Mouse (Mus musculus) kidney, adult 18-20 months (tissue): Measurements from ENCODE around the gene Hnrnpk.
"Not testable (repeated sequence)": the region's sequence is repeated elsewhere in the genome, so short reads cannot be mapped to it uniquely, and the experiment has no call there.

ENCODE experiments used
- DNase-seq: peaks from one replicate; pipeline ENCODE4 v3.0.0; 2021

Hnrnpk gene

DNA sequence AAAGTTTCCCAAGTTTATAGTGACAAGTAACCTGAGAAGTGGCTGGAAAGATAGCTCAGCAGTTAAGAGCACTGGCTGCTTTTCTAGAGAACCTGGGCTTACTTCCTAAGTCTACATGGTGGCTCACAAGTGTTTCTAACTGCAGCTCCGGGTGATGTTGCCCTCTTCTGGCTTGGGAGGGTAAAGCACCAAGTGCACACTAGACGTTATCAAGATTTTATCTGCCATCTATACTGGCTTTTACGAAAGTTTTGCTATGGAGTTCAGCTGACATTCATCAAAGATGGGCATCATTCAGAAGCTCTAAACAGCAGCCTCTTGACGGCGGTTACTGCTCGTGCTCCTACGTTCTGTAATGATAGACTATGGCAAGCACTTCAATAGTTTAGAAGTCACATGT lies 15.2 kb downstream of the Hnrnpk start:
- peak; percentile 75 for DNase-seq

DNA sequence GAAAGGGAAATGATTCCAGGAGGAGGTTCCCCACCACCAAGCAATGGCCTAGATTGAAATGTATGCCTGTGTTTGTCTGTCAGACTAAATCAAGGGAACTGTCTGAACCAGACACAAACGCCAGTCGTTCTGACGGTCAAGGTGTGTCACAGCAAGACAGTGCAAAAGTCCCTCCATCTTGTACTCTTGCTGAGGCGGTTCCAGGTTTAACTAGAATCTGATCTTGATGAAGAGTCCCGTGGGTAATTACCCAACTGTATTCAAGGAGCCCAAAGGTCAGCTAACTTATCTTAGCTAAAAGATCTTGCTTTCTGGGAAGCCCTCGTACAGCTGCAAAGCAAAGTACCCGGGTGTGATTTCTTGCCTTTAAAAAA lies 17.6 kb downstream of the Hnrnpk start:
- DNase-seq = no peak

DNA sequence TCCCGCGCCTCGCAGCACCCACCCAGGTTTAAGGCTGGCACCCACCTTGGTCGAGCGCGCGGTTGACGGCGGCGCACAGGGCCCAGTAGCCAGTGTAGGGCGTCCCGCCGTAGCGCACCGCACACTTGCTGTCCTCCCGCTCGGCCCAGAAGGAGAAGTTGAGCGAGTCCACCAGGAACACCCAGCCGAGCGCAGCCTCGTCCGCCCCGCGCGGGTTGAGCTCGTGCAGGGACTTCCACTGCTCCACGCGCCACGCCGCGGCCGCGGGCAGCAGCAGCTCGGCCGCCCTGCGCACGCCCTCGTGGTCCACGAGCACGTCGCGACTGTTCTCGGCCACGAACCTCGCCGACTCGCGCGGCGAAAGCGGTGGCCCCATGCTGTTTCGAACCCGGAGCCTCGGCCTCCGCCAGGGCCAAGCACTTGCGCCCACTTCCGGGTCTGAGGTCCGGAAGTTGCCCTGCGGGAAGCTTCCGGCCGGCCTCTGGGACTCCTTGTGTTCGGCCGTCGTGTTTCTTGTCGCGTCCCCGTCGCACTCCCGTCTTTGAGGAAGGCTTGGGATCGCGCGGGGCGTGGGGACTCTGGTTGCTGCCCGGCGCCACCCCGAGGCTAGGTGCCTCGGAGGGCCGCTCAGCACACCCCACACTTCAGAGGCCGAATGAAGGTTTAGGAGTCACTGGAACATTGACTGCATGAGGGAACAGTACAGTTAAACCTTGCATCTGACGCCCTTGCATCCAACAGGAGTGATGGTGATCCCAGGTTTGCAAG lies 18.2 kb downstream of the Hnrnpk start, which contains the start of gene 2210016F16Rik:
TSS of gene 2210016F16Rik (minus strand) at position 447 of the 768 bp plus-strand sequence.
- DNase-seq = peak; percentile 82

- no peak for DNase-seq
These were observed 18.8 kb downstream of the Hnrnpk start for GRCm38 (mm10) chr13:58384371-58384770.

GRCm38 (mm10) chr13:58373153-58373470 lies 30.0 kb downstream of the Hnrnpk start:
- no peak for DNase-seq

GRCm38 (mm10) chr13:58372278-58373152 lies 30.6 kb downstream of the Hnrnpk start:
- no peak for DNase-seq

DNA sequence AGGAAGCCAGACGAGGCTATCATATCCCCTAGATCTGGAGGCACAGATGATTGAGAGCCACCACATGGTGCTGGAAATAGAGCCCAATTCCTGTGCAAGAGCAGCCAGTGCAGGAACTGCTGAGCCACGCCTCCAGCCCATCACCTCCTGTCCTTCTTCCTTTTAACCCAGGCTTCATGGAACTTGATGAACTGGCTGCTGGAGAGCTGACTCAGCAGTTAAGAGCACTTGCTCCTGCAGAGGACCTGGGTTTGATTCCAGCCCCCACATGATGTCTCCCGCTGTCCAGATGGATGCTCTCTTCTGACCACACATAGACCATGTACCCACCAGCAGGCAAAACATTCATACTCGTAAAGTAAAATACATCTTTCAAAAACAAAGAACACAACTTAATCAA lies 34.3 kb downstream of the Hnrnpk start:
- no peak for DNase-seq

DNA sequence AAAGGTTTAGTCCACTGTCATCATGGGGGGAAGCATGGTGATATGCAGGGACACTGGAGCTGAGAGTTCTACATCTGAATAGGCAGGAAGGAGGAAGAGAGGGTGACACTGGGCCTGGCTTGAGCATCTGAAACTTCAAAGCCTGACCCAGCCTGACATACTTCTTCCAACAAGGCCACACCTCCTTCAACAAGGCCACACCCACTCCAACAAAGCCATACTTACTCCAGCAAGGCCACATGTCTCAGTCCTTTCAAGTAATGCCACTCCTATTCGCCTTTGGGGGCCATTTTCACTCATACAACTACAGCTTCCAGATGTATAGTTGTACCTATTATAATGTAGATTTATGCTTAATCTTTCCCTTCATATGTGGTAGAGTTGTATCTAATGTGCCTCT lies 35.5 kb downstream of the Hnrnpk start:
- no peak for DNase-seq

DNA sequence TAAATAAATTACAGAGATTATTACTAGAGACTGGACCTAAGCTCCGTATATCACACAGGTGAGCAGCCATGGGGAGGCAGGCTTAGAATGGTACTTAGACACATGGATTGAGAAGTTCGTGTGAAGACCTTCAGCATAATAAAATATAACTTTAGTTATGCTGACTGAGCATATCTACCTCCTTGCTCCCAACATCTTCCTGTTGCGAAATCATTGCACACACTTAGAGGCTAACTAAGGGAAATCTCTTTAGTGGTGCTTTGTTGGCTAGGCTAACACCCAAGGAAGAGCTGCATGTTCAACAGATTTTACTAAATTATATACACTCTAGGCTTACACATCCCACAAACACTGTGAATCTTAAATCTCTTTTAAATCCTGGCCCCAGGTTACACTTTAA lies 36.8 kb downstream of the Hnrnpk start:
- no peak for DNase-seq

DNA sequence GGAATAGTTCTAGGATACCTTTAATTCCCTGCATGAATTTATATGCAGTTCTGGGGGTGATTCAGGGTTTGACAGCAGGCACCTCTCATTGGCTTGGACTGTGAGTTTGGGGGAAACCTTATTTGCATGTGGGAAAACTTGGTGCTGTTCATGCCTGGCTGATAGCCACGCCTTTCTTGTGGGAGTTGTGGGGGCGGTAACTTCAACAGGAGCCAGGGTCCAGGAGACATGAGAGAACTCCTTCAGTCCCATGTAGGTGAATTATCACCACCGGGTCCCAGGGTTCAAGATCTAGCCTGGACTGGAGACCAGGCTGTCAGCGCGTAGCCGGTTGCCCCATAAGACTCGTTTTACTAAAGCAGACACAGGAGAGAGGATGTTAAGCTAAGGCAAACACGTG lies 38.0 kb downstream of the Hnrnpk start:
- not testable (repeated sequence) for DNase-seq

GRCm38 (mm10) chr13:58364353-58365175 lies 38.6 kb downstream of the Hnrnpk start:
- peak; percentile 33 for DNase-seq

- no peak for DNase-seq
These were observed 43.9 kb downstream of the Hnrnpk start for GRCm38 (mm10) chr13:58359304-58359653.

DNA sequence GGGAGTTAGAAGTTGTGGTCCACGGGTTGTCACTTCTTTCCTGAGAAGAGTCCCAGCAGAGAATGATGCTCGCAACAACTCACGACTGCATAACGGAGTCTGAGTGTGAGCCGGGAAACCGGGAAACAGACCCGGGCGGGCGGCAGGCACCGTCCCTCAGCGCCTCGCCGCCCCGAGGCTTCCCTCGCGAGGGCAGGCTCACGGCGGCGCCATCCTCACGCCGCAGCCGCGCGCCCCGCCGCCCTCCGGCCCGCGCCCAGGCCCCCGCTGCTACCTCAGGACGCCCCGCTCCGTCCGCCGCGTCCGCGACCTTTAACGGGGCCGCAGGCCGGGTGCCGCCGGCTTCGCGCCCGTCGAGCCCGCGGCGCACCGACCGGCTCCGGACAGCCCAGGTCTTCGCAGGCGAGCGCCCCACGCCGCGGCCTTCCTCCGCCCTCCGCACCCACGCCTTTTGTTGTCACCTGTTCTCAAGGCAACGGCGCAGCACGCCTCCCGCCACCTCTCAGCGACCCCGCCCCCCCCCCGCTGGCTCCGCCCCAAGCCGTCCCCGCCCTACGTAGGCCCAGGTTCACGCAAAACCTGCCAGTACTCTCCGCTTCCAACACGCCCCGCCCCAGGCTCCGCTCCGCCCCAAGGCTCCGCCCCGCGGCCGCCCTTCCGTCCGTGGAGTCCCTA lies 44.4 kb downstream of the Hnrnpk start, which contains the start of gene Kif27:
TSS of gene Kif27 (minus strand) at position 494 of the 675 bp plus-strand sequence.
- peak; percentile 89 for DNase-seq

DNA sequence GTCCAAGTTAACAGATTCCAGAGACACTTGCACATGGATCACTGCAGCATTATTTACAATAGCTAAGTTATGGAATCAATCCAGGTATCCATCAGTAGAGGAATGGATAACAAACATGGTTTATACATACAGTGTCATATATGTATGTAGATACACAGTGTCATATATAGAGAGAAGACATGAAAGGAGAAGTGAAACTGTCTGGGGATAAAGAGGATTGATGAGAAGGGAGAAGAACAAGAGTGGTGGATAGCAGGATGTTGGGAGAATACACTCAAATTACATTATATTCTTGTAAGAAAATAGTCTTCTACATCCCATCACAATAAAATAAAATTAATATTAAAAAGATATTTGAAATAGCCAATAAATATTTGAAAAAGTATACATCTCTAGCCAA lies 50.1 kb downstream of the Hnrnpk start:
- no peak for DNase-seq

GRCm38 (mm10) chr13:58350606-58351005 lies 52.5 kb downstream of the Hnrnpk start:
- no peak for DNase-seq

DNA sequence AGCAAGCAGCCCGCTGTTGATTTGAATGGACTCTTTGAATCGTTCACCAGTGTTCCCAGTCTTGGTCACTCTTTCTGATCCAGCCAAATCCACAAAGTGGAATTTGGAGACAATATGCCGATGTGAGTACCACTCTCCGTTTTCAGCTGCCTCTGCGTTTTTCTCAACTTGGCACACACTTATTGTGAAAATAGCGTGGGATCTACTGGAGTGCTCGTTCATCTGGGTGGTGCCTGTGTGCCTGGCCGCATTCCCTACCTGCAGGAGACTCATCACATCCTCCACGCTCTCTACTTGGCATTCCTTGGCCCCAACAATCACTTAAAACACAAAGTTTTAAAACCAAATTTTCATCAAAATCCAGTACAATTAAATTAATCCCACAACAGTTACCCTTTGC lies 58.6 kb downstream of the Hnrnpk start:
- DNase-seq = no peak
